Mouse (Mus musculus): ENCODE results near the gene Rasl2-9. TPM values are rescaled to one million over a fixed set of nuclear protein-coding genes. Genes with fewer than 3 reads are reported as not detected.

Gene Rasl2-9
- polyA plus RNA-seq (2012; rRNA removed; ENCODE audit: low replicate concordance) = 0.84 and 0.93 TPM in 2 replicates

DNA sequence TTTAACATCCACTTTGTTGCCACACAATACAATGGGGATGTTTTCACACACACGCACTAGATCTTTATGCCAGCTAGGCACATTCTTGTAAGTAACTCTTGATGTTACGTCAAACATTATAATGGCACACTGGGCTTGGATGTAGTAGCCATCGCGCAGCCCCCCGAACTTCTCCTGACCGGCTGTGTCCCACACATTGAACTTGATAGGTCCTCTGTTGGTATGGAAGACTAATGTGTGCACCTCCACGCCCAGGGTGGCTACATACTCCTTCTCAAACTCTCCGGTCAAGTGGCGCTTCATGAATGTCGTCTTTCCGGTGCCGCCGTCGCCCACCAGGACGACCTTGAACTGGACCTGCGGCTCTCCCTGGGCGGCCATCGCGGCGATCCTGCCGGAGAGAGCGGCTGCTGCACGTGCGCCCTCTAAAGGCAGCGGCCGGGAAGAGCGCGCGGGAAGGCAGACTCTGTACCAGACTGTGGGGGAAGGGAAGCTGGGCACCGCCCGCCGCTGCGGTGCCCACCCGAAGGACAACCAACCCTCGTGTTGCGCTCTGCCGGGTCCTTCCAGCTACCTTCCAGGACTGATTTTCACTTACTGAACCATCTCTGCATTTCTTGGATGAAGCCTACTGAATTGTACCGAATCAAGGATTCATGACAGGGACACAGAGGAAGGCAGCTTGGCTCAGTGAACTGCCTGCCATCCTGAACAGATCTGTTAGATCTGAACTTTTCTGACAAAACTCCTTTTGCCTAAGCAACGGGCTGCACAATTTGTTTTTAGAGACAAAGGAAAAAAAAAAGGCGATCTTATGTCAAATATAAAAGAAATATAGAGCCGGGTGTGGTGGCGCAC lies at the start of gene Rasl2-9:
Gene Rasl2-9, minus strand, starts transcription at position 402 of the 858 bp plus-strand sequence.

DNA sequence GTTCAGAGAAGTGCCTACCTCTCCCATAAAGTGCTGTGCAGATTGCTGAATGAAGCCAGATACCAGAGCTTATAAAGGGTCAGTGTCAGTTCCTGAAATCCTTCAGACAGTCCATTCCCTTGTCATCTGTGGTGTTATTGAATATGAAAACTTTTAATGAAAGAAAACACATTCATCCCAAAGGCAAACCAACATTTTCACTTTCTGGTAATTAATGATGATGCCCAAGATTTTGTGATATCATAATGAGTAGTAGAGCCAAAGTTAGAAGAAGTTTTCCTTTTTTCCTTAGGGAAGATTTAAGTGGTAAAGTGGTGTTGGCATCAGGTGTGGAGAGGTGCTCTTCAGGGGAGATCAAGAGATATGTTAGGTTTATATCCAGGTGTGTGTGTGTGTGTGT lies 23.8 kb upstream of the Rasl2-9 start, which contains the start of gene Vmn1r55:
Gene Vmn1r55, minus strand, starts transcription at position 101 of the 400 bp plus-strand sequence.

DNA sequence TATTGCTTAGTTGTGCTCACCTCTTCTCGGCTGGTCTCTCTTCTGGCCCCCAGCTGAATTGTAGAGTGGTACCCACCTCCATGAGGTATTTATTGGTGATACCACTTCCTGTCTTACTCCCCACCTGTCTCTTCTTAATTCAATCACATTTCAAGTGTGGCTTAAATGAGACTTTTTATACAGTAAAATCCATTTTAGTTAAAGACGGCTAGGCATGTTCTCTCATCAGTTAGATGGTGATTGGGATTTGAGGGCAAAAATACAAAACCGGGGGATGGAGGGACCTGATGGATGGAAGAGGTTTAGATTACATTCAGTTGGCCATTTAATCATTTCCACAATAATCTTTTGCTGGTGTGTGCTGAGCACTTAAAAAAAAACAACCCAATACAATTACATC lies 8.9 kb downstream of the Rasl2-9 start, which contains the start of gene Rfpl4:
Gene Rfpl4, minus strand, starts transcription at position 101 of the 400 bp plus-strand sequence.

DNA sequence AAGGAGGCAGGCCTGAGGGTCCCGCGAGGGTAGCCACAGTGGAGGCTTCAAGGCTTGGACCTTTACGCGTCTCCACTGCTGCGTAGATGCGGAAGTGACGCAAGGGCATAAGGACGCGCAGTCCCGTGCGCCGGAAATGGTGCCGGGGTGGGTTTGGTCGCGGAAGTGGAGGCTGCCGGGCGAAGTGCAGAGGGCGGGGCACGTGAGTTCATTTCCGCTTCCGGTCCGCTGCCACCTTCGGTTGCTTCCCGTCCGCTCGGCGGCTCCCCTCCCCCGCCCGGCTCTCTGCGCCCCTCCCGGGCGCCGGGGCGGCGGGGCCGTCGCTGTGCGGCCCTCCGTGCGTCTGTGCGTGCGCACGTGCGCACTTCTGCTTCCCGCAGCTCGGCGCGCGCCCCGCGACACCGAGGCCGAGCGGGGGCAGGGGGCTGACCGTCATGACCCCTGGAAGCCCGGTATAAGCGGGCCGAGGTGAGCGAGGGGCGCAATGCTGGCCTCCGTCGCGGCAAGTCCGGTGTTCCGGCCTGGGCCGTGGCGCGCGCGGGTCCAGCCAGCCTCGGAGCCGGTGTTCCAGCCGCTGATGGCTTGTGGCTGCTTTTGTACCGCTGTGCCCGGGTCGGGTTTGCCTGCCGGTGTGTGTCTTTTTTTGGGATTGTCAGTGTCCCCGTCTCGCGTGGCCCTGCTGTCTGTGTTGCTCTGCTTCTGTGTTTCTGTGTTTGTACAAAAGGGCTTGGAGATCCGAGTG lies 45.6 kb downstream of the Rasl2-9 start, which contains the start of gene Epn1:
Gene Epn1, plus strand, starts transcription at position 226 of the 742 bp plus-strand sequence.

Other genes starting within 250 kb of the Rasl2-9 start
- gene Isoc2a, start 248.8 kb downstream of the Rasl2-9 start, polyA plus RNA-seq (2012; rRNA removed; ENCODE audit: low replicate concordance) = 45.1 and 54.4 TPM in 2 replicates
- 0.17 and 0.85 TPM in 2 replicates for gene Gm36210, start 219.4 kb downstream of the Rasl2-9 start, polyA plus RNA-seq (2012; rRNA removed; ENCODE audit: low replicate concordance)
- gene Zfp628, start 210.7 kb downstream of the Rasl2-9 start, polyA plus RNA-seq (2012; rRNA removed; ENCODE audit: low replicate concordance) = 15.7 and 34.3 TPM in 2 replicates
- 2.9 and 7.1 TPM in 2 replicates for gene Nat14, start 203.9 kb downstream of the Rasl2-9 start, polyA plus RNA-seq (2012; rRNA removed; ENCODE audit: low replicate concordance)
- 17.9 and 19.0 TPM in 2 replicates for gene Ssc5d, start 200.2 kb downstream of the Rasl2-9 start, polyA plus RNA-seq (2012; rRNA removed; ENCODE audit: low replicate concordance)
- 3.7 and 91.9 TPM in 2 replicates for gene Sbk2, start 161.5 kb downstream of the Rasl2-9 start, polyA plus RNA-seq (2012; rRNA removed; ENCODE audit: low replicate concordance)
- 0.25 and 1.3 TPM in 2 replicates for gene Sbk3, start 154.8 kb downstream of the Rasl2-9 start, polyA plus RNA-seq (2012; rRNA removed; ENCODE audit: low replicate concordance)
- 72.4 and 81.0 TPM in 2 replicates for gene Zfp579, start 129.8 kb downstream of the Rasl2-9 start, polyA plus RNA-seq (2012; rRNA removed; ENCODE audit: low replicate concordance)
- 35.2 and 68.4 TPM in 2 replicates for gene Zfp524, start 111.5 kb downstream of the Rasl2-9 start, polyA plus RNA-seq (2012; rRNA removed; ENCODE audit: low replicate concordance)
- gene Fiz1, start 111.3 kb downstream of the Rasl2-9 start, polyA plus RNA-seq (2012; rRNA removed; ENCODE audit: low replicate concordance) = 34.7 and 40.0 TPM in 2 replicates
- gene Gm44973, start 110.5 kb downstream of the Rasl2-9 start, polyA plus RNA-seq (2012; rRNA removed; ENCODE audit: low replicate concordance) = not detected in 2 replicates
- gene Zfp865, start 105.6 kb downstream of the Rasl2-9 start, polyA plus RNA-seq (2012; rRNA removed; ENCODE audit: low replicate concordance) = 33.5 and 79.1 TPM in 2 replicates
- gene Ccdc106, start 105.4 kb downstream of the Rasl2-9 start, polyA plus RNA-seq (2012; rRNA removed; ENCODE audit: low replicate concordance) = 1.5 and 3.1 TPM in 2 replicates
- gene 4632433K11Rik, start 91.8 kb downstream of the Rasl2-9 start, polyA plus RNA-seq (2012; rRNA removed; ENCODE audit: low replicate concordance) = not detected in 2 replicates
- 4.6 and 5.6 TPM in 2 replicates for gene Zfp784, start 87.5 kb downstream of the Rasl2-9 start, polyA plus RNA-seq (2012; rRNA removed; ENCODE audit: low replicate concordance)
- 19.3 and 35.9 TPM in 2 replicates for gene Zfp580, start 74.4 kb downstream of the Rasl2-9 start, polyA plus RNA-seq (2012; rRNA removed; ENCODE audit: low replicate concordance)
- gene U2af2, start 63.8 kb downstream of the Rasl2-9 start, polyA plus RNA-seq (2012; rRNA removed; ENCODE audit: low replicate concordance) = 156 and 169 TPM in 2 replicates
- gene Epn1, start 45.7 kb downstream of the Rasl2-9 start, polyA plus RNA-seq (2012; rRNA removed; ENCODE audit: low replicate concordance) = 168 and 263 TPM in 2 replicates
- gene Rfpl4, start 9.0 kb downstream of the Rasl2-9 start, polyA plus RNA-seq (2012; rRNA removed; ENCODE audit: low replicate concordance) = not detected in 2 replicates
- not detected in 2 replicates for gene Vmn1r55, start 23.7 kb upstream of the Rasl2-9 start, polyA plus RNA-seq (2012; rRNA removed; ENCODE audit: low replicate concordance)
- not detected in 2 replicates for gene Vmn1r56, start 70.8 kb upstream of the Rasl2-9 start, polyA plus RNA-seq (2012; rRNA removed; ENCODE audit: low replicate concordance)
- gene Vmn1r57, start 92.5 kb upstream of the Rasl2-9 start, polyA plus RNA-seq (2012; rRNA removed; ENCODE audit: low replicate concordance) = not detected in 2 replicates
- not detected in 2 replicates for gene Gm5065, start 224.6 kb upstream of the Rasl2-9 start, polyA plus RNA-seq (2012; rRNA removed; ENCODE audit: low replicate concordance)
- not detected in 2 replicates for gene Nlrp2, start 225.1 kb upstream of the Rasl2-9 start, polyA plus RNA-seq (2012; rRNA removed; ENCODE audit: low replicate concordance)

All from mammary gland, adult 2 months (tissue).